Mouse (Mus musculus): ENCODE measurements around the gene Lhpp. TPM values are rescaled to one million over a fixed set of nuclear protein-coding genes. Genes with fewer than 3 reads are reported as not detected.

Lhpp gene
- 8.2 and 36.1 TPM in 2 replicates for polyA plus RNA-seq (2012; rRNA removed)

- Histone ChIP-seq H3K4me1 (ENCODE audit: control insufficient read depth, insufficient read depth, insufficient read length, low read length) (peaks cover 4% of the 10 kb centered on the region; the same call in 1 of the 2 replicates), H3K27me3 (ENCODE audit: control insufficient read depth, insufficient read depth, low read length) (no peaks in the 10 kb centered on the region), H3K36me3 (ENCODE audit: control insufficient read depth, insufficient read depth, low read length) (no peaks in the 10 kb centered on the region), H3K4me3 (ENCODE audit: low read depth, low read length) (peak within 1 kb of the TSS; percentile 70), H3K27ac (ENCODE audit: insufficient read depth, low read depth, low read length) (no peak within 1 kb of the TSS)
- TF ChIP-seq POLR2A (IDR thresholded peaks at IDR 0.05; ENCODE audit: low read depth, low read length) (peak; percentile 55; the same call in 1 of the 2 replicates), CTCF (IDR thresholded peaks at IDR 0.05; ENCODE audit: extremely low read depth, insufficient read length, insufficient replicate concordance, low read depth, low read length) (no peak)
- 3% methylated on average over 44 of the region's 44 CpGs for WGBS
Observed at GRCm38 (mm10) chr7:132610468-132611318, at the start of gene Lhpp. Gene Lhpp (plus strand): TSS chr7:132610638.

- Histone ChIP-seq H3K4me1 (ENCODE audit: control insufficient read depth, insufficient read depth, insufficient read length, low read length) (peaks cover 19% of the 10 kb centered on the region), H3K36me3 (ENCODE audit: control insufficient read depth, insufficient read depth, low read length) (peaks cover 66% of the 10 kb centered on the region), H3K4me3 (ENCODE audit: low read depth, low read length) (no peak overlapping the region), H3K27ac (ENCODE audit: insufficient read depth, low read depth, low read length) (no peak overlapping the region), H3K27me3 (ENCODE audit: control insufficient read depth, insufficient read depth, low read length) (no peaks in the 10 kb centered on the region)
- TF ChIP-seq POLR2A (IDR thresholded peaks at IDR 0.05; ENCODE audit: low read depth, low read length) (no peak), CTCF (IDR thresholded peaks at IDR 0.05; ENCODE audit: extremely low read depth, insufficient read length, insufficient replicate concordance, low read depth, low read length) (no peak)
- 20% methylated on average over 1 of the region's 1 CpGs for WGBS
Observed at GRCm38 (mm10) chr7:132565831-132566230, 44.6 kb upstream of the Lhpp start.

GRCm38 (mm10) chr7:132568817-132569216, 41.6 kb upstream of the Lhpp start:
- Histone ChIP-seq H3K27me3 (ENCODE audit: control insufficient read depth, insufficient read depth, low read length) (no peaks in the 10 kb centered on the region), H3K36me3 (ENCODE audit: control insufficient read depth, insufficient read depth, low read length) (peaks cover 39% of the 10 kb centered on the region), H3K4me1 (ENCODE audit: control insufficient read depth, insufficient read depth, insufficient read length, low read length) (peaks cover 19% of the 10 kb centered on the region), H3K27ac (ENCODE audit: insufficient read depth, low read depth, low read length) (peak overlapping the region; percentile 48; the same call in 1 of the 2 replicates), H3K4me3 (ENCODE audit: low read depth, low read length) (no peak overlapping the region)
- TF ChIP-seq POLR2A (IDR thresholded peaks at IDR 0.05; ENCODE audit: low read depth, low read length) (no peak), CTCF (IDR thresholded peaks at IDR 0.05; ENCODE audit: extremely low read depth, insufficient read length, insufficient replicate concordance, low read depth, low read length) (no peak)
- WGBS = 25% methylated on average over 6 of the region's 6 CpGs

- TF ChIP-seq POLR2A (IDR thresholded peaks at IDR 0.05; ENCODE audit: low read depth, low read length) (no peak; the same call in 1 of the 2 replicates), CTCF (IDR thresholded peaks at IDR 0.05; ENCODE audit: extremely low read depth, insufficient read length, insufficient replicate concordance, low read depth, low read length) (no peak)
- peaks cover 19% of the 10 kb centered on the region for H3K4me1 ChIP-seq (ENCODE audit: control insufficient read depth, insufficient read depth, insufficient read length, low read length)
- no peaks in the 10 kb centered on the region for H3K27me3 ChIP-seq (ENCODE audit: control insufficient read depth, insufficient read depth, low read length)
- WGBS = 30% methylated on average over 5 of the region's 5 CpGs
- H3K4me3 ChIP-seq (ENCODE audit: low read depth, low read length) = peak overlapping the region; percentile 39
- H3K36me3 ChIP-seq (ENCODE audit: control insufficient read depth, insufficient read depth, low read length) = peaks cover 27% of the 10 kb centered on the region
- H3K27ac ChIP-seq (ENCODE audit: insufficient read depth, low read depth, low read length) = peak overlapping the region; percentile 67
Observed at GRCm38 (mm10) chr7:132570071-132570470, 40.4 kb upstream of the Lhpp start.

GRCm38 (mm10) chr7:132571481-132571880, 39.0 kb upstream of the Lhpp start:
- H3K27ac ChIP-seq (ENCODE audit: insufficient read depth, low read depth, low read length) = no peak overlapping the region

GRCm38 (mm10) chr7:132572738-132573137, 37.7 kb upstream of the Lhpp start:
- no peak overlapping the region for H3K4me3 ChIP-seq (ENCODE audit: low read depth, low read length)
- peaks cover 26% of the 10 kb centered on the region for H3K4me1 ChIP-seq (ENCODE audit: control insufficient read depth, insufficient read depth, insufficient read length, low read length)
- H3K27ac ChIP-seq (ENCODE audit: insufficient read depth, low read depth, low read length) = no peak overlapping the region
- 25% methylated on average over 3 of the region's 3 CpGs for WGBS
- H3K36me3 ChIP-seq (ENCODE audit: control insufficient read depth, insufficient read depth, low read length) = peaks cover 15% of the 10 kb centered on the region
- no peaks in the 10 kb centered on the region for H3K27me3 ChIP-seq (ENCODE audit: control insufficient read depth, insufficient read depth, low read length)
- TF ChIP-seq CTCF (IDR thresholded peaks at IDR 0.05; ENCODE audit: extremely low read depth, insufficient read length, insufficient replicate concordance, low read depth, low read length) (no peak), POLR2A (IDR thresholded peaks at IDR 0.05; ENCODE audit: low read depth, low read length) (no peak)

More at GRCm38 (mm10) chr7:132571481-132571880, 39.0 kb upstream of the Lhpp start:
- H3K27me3 ChIP-seq (ENCODE audit: control insufficient read depth, insufficient read depth, low read length) = no peaks in the 10 kb centered on the region
- TF ChIP-seq POLR2A (IDR thresholded peaks at IDR 0.05; ENCODE audit: low read depth, low read length) (no peak), CTCF (IDR thresholded peaks at IDR 0.05; ENCODE audit: extremely low read depth, insufficient read length, insufficient replicate concordance, low read depth, low read length) (no peak)
- H3K36me3 ChIP-seq (ENCODE audit: control insufficient read depth, insufficient read depth, low read length) = peaks cover 23% of the 10 kb centered on the region
- H3K4me3 ChIP-seq (ENCODE audit: low read depth, low read length) = no peak overlapping the region
- peaks cover 19% of the 10 kb centered on the region for H3K4me1 ChIP-seq (ENCODE audit: control insufficient read depth, insufficient read depth, insufficient read length, low read length)
- WGBS = 10% methylated on average over 8 of the region's 8 CpGs

- H3K4me3 ChIP-seq (ENCODE audit: low read depth, low read length) = no peak overlapping the region
- WGBS = 20% methylated on average over 6 of the region's 6 CpGs
- TF ChIP-seq POLR2A (IDR thresholded peaks at IDR 0.05; ENCODE audit: low read depth, low read length) (no peak), CTCF (IDR thresholded peaks at IDR 0.05; ENCODE audit: extremely low read depth, insufficient read length, insufficient replicate concordance, low read depth, low read length) (no peak)
- H3K36me3 ChIP-seq (ENCODE audit: control insufficient read depth, insufficient read depth, low read length) = peaks cover 12% of the 10 kb centered on the region
- peaks cover 26% of the 10 kb centered on the region for H3K4me1 ChIP-seq (ENCODE audit: control insufficient read depth, insufficient read depth, insufficient read length, low read length)
- no peak overlapping the region for H3K27ac ChIP-seq (ENCODE audit: insufficient read depth, low read depth, low read length)
- no peaks in the 10 kb centered on the region for H3K27me3 ChIP-seq (ENCODE audit: control insufficient read depth, insufficient read depth, low read length)
Observed at GRCm38 (mm10) chr7:132573205-132573604, 37.2 kb upstream of the Lhpp start.

All from small intestine, adult 2 months (tissue).